Mouse (Mus musculus) layer of hippocampus, adult 18-20 months (tissue): ENCODE measurements around the gene Akt3. TPM values are rescaled to one million over a fixed set of nuclear protein-coding genes. Genes with fewer than 3 reads are reported as not detected.
A peak's percentile ranks its signal among the peaks of the same experiment; 100 is the strongest.

Experiments used
- DNase-seq, 2 experiments: peaks; one replicate each; pipeline ENCODE4 v3.0.0; 2022; ENCODE audit warnings: low spot score in 2 of 2
- total RNA-seq, 2 experiments: library from RNA; stranded (reverse); gene quantifications; 2 replicates each; pipeline ENCODE4 v1.2.3; 2021

Akt3 gene
- total RNA-seq, 2 experiments from 2014 or later, result 246 to 264 TPM

GRCm38 (mm10) chr1:177054891-177055290 lies 203.1 kb downstream of the Akt3 start:
- DNase-seq, result peak in 1 of 2 experiments; percentile 57

- peak; percentile 56 to 84 for DNase-seq
Observed at GRCm38 (mm10) chr1:177051366-177051963, 206.5 kb downstream of the Akt3 start.

DNA sequence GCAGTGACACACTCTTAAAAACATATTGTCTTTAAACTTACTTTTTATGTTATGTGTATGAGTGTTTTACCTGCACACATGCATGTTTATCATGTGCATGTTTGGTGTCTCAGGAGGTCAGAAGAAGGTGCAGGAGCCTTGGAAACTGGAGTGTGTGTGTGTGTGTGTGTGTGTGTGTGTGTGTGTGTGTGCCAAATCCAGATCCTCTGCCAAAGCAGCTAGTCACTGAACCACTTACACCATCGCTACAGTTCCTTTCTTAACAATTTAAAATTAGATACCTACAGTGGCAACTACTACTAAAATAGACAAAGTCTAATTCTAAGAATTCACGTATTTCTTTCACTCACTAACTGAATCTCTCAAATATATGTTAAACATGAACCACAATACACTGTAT lies 209.2 kb downstream of the Akt3 start:
- DNase-seq, result no peak

DNA sequence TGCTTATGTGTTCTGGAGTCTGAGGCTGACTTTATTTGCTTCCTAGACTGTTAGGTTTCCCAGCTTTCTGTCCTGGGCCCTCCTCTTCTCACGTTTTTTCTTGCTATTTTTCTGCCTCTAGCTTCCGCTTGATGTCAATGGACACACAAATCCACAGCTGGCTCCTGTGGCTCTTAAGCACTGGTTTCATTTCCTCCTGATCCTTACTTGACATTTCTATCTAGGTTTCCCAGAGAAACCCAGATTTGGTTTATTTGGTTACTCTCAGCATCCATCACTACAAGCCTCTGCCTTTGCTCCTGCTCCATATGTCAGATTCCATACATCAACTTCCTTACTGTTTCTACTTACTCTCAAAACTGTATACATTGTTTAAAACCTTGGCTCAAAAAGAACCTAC lies 211.0 kb downstream of the Akt3 start:
- DNase-seq, result no peak

DNA sequence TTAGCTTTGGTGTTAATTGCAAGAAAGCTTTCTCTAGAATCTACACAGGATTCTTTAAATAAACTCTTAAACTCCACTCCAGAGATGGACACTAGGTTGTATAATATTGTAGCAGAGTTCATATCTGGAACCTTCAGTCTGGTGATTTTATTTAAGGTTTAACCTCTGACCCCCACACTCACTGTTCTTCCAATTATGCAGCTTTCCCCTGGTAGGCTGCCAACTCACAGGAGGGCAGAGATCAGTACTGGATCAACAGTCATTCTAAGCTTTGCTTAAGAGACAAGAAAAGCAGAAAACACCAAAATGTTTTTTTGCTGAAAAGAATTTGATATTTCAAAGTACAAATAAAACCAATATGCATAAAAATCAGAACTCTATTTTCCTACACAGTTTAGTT lies 212.1 kb downstream of the Akt3 start:
- no peak for DNase-seq

DNA sequence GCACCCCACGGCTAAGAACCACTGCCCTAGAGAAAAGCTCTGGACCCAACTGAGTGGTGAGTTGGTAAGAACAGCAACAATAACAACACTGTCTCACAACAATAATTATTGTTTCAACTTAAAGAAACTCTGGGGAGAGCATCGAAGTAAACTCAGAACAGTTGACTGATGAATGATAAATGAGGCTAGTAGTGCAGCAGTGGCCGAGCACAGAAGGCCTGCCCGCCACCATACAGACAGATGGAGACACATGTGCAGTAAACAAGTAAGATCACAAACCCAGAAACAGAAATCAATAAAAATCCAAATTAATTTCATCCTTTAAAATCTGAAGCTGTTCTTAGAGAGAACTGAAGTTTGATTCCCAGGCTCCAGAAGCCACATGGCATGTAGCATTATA lies 217.9 kb downstream of the Akt3 start:
- DNase-seq, result no peak

- DNase-seq, result peak; percentile 47 to 83
Observed at GRCm38 (mm10) chr1:177039093-177039674, 218.8 kb downstream of the Akt3 start.

DNA sequence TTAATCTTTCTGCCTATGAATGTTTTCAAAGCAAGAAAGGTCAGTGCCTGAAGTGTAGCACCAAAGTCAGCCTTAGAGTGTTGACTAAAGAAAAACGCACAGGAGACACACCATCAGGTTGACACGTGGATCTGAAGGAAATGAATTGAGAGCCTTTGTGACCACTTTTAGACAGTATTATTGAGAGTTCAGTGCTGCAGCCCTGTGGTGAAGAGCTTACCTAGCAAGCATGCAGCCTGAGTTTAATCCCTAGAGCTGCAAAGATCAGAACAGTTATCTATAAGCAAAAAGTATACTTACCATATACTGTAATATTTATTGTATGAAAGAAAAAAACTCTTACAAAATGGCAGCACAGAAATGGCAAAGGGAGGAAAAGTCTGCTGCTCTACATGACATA lies 219.6 kb downstream of the Akt3 start:
- no peak for DNase-seq

- no peak for DNase-seq
Observed at GRCm38 (mm10) chr1:177035460-177035859, 222.5 kb downstream of the Akt3 start.

GRCm38 (mm10) chr1:177032233-177032632 lies 225.8 kb downstream of the Akt3 start:
- no peak for DNase-seq

DNA sequence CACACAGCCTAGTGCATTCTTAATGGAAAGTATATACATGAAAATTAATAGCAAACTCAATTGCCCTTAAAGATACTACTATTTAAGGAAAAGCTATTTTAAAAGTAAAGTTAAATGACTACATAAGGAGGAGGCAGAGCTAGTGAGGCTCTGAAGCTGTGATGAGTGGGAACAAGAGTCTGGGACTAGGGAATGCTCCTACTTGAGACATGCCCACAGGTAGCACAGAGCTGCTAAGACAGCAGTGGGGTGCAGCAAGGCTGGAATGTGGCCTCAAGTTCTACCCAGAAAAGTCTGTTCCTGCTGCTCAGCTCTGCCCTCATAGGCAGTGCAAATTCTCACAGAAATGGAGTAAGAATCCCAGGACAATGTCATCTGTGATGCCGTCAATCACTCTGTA lies 226.8 kb downstream of the Akt3 start:
- DNase-seq, result no peak

DNA sequence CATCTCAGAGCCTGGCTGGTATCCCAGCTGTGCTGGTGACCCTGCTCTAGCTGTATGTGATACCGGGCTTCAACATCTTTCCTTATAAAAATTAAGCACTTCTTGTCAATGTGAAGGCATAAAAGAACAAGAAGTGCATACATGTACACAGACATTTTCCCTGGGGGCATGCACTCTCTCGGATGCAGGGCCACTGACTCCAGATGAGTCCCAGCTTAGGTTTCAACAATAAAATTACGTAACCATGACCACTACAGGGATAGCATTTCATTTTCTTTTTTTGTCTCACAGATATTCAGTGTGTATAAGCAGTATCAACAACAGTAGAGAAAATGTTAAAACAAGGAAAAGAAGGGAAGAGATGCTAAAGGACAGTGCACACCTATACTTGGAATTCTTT lies 227.3 kb downstream of the Akt3 start:
- DNase-seq, result no peak

GRCm38 (mm10) chr1:177029032-177029431 lies 229.0 kb downstream of the Akt3 start:
- no peak for DNase-seq

DNA sequence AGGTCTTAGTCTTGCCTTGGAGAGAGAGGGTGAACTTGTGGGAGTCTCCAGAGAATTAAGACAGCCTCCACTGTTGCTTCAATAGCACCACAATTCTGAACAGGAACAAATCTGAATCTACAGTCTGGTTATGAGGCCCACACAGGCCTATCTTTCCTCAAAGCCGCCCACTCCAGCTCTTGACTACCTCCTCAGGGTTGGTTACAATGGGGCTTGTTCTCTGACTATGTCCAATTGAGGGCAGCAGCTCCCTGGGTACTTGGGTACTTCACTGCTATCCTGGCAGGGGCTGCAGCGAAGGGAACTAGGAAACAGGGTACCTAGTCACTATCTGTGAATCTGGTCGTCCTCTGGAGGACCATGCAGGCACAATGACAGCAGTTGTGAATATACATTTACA lies 230.3 kb downstream of the Akt3 start:
- no peak for DNase-seq

- no peak for DNase-seq
Observed at GRCm38 (mm10) chr1:177022751-177023150, 235.3 kb downstream of the Akt3 start.

GRCm38 (mm10) chr1:177019668-177020067 lies 238.3 kb downstream of the Akt3 start:
- no peak for DNase-seq

GRCm38 (mm10) chr1:177018750-177019149 lies 239.3 kb downstream of the Akt3 start:
- no peak for DNase-seq

GRCm38 (mm10) chr1:177016729-177017128 lies 241.3 kb downstream of the Akt3 start:
- DNase-seq, result no peak

DNA sequence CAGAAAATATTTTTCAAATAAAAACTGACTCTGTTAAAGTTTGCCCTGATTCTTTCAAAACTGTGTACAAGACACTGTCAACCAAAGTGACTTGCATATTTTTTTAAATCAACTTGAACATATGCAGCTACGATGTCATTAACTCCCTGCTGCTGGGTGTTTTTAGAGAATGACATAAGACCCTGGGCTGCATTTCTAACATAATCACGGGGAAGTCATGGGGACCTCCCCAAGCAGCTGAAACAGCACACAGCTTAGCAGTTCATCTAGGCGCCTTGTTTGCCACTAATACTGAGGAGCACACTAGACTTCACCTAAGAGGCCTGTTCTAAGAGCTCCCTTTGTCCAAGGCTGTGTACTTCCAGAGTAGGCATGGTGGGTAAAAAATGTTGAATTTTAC lies 242.1 kb downstream of the Akt3 start:
- DNase-seq, result no peak

GRCm38 (mm10) chr1:177014921-177015439 lies 243.0 kb downstream of the Akt3 start:
- DNase-seq, result no peak

DNA sequence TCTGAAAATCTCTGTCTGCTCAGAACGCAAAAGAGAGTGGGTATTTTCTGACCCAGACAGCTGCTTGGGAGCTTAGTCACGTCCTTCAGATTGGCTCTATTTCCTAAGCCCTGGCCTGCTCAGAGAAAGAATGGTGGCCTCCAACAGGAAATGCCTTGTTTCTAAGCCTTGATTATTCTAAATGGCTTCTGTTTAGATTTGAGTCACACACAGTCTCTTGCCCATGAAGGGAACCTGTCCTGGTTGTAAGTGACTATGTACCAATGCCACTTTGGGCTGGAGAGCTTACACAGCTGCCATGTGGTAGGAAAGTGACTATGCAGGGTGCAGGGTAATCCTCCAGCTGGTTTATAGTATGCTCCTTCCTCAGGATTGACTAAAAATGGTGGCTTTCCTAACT lies 243.7 kb downstream of the Akt3 start:
- peak in 1 of 2 experiments; percentile 53 for DNase-seq

- DNase-seq, result no peak
Observed at GRCm38 (mm10) chr1:177013776-177014175, 244.2 kb downstream of the Akt3 start.

GRCm38 (mm10) chr1:177013313-177013712 lies 244.7 kb downstream of the Akt3 start:
- DNase-seq, result no peak
